Mouse (Mus musculus) adrenal gland, adult (tissue): ENCODE data around the gene Sh2b1.

Experiments
- DNase-seq, 2 experiments: peaks; one replicate each; pipeline ENCODE4 v3.0.0; 2022 to 2023; ENCODE audit warnings: low spot score in 1 of 2; ENCODE audit not compliant: inconsistent age in 2 of 2

Gene Sh2b1

DNA sequence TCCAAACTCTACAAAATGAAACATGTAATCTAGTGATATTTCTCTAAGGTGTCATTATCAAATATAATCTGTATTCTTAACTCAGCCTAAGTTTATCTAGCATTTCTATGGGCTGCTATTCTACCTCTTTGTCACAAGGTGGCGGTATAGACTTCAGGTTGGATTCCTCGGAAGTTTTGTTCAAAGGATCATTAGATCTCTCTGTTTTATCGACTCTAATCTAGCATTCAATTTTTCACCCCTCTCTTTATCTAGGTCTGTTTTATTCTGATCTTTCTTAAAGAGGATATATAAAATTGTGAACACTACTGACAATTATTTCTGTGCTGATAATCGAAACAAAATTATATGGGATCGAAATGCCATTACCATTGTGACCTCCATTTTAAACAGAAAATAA lies 6.5 kb upstream of the Sh2b1 start:
- DNase-seq: no peak

DNA sequence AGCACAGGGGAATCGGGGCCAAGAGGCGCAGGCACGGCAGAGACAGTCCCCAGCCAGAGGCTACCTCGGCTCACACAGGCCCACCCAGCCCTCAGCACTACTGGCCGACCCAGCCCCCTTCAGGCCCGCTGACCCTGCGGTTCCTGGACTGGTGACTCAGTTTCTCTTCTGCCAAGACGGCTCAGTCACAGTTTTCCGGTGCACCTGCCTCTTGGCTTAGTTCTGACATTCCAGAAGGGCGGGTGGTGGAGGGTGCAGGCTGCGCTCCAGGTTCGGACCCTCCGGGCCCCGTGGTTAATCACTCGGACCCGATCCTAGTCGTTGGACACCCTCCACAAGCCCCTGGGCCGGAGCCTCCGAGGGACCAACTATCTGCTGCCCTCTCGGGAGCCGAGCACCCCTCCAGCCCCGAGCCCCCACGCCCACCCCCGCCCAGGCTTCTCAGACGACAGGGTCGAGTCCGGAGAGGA lies 703 bp downstream of the Sh2b1 start:
- DNase-seq: peak; percentile 62 to 80

DNA sequence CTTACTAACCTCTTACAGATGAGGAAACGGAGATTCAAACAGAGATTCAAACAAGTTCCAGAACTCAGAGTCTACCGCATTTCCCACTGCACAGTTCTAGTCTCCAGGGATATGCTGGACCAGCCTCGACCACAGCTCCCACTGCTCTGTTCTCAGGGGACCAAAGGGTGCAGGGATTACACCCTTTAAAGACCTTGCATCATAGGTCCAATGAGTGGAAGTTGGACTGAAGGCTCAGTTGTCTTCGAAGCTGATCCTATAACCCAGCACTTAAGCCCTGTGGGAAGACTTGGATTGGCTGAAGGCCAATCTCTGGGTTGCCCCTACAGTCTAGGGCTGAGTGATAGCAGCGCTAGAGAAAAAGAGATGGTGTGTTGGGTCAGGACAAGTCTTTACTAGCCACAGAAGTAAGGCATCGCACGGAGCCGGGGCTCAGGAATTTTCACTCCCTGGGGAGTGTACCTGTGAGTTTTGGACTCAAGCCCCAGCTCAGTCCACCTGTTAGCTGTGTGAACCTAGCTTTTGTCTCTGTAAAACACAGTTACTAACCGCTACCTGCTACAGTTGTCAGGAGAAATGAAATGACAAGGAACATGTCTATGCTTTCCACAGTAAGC lies 1.6 kb downstream of the Sh2b1 start:
- DNase-seq: no peak

DNA sequence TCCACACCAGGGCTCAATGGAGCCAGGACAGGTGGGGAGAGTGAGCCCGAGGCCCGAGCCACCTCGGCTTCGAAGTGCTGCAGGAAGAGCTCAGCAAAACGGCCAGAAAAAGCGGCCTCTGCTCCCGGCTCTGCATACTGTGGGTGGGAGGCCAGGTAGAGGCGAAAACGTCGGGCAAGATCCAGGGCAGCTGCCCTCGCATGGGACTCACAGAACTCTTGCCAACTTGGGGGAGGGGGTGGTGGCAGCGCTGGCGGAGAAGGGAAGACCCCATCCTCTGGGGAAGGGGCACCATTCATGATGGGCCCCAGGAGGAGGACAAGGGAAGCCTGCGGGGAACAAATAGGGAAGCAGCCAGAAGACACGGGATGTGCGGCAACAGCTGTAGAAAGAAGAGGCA lies 2.5 kb downstream of the Sh2b1 start:
- DNase-seq: no peak

DNA sequence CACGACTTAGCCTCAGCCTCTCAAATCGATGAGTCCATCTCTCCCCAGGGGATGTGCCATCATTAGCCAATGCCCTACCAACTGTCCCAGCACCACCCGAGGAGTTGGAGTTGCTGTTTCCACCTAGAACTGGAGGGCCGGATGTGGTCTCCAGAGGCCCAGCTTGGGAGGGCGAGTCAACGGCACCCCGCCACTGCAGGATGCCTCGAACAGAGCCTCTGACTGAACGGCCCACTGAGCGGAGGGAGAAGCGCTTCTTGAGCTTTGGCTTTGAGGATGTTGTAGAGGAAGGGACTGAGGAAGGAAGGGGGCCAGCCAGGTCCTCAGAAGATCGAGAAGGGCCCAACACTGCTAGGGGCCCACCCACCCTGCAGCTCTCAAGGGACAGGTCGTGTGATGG lies 2.9 kb downstream of the Sh2b1 start:
- DNase-seq: no peak

DNA sequence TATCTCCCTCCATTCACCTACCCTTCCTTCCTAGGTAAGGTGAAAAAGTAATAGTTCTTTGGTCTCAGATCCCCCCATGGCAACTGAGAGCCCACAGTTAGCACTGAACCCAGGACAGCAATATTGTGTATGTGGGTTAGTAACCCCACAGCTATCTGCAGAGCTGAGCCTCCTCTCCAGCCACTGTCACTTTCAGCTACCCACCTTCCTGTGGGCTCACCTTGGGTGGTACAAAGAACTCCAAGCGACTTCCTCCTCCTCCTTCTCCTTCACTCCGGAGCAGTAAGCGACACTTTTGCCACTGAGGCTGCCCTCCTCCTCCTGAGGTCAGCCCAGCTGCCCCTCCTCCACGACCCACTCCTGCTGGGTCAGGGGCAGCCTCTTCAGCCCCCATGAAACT lies 3.4 kb downstream of the Sh2b1 start:
- no peak for DNase-seq

DNA sequence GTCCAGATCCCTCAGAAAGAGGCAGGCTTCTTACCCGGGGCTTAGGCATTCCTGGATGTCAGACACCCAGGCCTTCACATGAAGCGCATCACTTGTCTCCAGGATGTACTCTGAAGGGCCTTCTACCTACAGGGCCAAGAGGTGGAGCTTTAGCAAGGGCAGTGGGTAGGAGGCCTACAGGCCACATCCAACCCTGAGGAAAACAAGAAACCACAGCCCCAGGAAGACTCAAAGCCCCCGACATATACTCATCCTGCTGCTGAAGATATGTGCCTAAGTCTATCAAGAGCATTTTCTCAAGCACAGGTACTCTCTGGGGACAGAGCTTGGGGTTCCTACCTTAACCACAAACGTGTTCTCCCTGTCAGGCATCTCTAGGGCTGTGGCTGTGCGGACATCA lies 3.9 kb downstream of the Sh2b1 start:
- no peak for DNase-seq

DNA sequence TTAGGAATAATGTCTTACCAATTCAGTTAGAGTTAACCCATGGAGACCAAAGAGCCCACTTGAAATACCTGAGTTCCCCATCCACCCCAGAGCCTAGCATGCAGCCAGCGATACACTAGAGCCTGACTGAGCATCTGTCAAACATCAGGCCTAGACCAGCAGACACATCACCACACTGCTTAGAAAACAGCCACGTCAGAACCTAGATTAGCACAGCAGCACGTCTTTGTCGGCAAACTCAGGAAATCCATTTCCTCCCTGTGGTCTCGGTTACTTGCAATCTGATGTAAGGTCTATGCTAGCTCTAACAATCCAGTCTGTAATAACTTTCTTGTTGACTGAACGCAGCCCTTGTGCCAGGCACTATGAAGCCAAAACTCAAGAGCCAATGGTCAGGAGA lies 5.1 kb downstream of the Sh2b1 start:
- DNase-seq: no peak

DNA sequence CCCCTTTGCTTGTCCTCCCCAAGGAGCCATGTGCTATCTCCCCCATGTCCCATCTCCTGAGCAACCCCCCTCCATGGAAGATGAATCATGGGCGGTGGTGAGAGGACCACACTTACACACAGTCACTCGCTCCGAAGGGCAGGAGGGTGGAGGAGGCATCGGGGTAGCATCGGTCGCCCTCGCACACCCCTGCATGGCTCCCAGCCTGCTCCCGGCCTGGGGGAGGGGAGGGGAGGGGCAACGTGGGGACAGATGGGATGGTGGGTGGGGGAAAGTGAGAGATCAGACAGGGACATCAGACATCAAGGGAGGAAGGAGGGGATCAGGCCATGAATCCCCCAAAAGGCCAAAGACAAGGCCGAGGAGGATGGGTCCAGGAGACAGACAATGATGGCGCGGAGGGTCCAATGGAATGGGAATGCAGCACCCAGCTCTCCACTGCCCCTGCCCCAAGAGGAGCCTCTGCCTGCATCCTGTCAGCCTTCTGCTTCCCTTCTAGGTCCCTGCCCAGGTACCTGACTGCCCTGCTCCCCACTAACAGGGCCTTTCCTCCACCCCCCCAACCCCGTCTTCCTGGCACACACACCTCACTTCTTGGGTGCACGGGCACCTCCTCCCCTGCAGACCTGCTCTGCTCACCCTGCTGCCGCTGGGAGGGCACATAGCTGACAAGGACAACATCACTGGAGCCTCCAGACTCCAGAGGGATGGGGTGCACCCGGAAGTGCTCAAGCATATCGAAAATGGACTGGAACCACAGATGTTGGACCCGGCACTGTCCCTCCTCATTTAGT lies 7.2 kb downstream of the Sh2b1 start:
- DNase-seq: no peak

DNA sequence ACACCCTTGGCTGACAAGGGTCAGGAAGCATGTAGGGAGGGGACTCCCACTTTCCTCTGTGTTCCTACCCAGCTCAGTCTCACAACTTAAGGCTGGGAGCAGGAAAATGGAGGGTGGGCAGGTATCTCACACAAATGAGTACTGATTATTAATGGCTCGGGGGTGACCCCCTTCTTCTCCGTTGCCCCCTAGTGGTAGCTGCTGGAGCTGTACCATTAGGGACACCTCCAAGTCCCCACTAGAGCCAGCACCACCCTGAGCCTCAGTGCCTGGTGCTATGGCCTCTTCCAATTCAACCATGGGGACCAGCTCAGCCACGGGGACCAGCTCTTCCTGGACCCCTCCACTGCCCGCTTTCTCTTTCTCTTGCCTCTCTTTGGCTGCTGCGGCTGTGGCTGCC lies 8.0 kb downstream of the Sh2b1 start:
- DNase-seq: peak; percentile 57 to 82

DNA sequence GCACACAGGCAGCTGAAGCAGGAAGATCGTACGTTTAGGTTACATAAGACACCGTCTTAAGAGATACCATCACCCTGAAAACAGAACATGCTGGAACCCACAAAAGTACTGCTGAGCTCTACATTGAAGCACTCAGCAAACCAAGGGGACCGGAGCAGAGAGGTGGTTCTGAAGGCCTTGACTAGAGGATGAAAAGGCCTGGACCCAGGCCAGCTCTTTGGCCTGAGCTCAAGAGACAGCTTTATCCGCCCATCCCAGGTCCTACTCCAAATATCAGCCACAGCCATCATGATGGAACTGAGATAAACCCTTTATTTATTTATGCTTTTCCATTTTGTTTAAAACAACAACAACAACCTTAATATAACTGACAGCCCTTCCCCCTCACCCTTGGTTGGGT lies 8.5 kb downstream of the Sh2b1 start:
- peak; percentile 60 to 72 for DNase-seq

DNA sequence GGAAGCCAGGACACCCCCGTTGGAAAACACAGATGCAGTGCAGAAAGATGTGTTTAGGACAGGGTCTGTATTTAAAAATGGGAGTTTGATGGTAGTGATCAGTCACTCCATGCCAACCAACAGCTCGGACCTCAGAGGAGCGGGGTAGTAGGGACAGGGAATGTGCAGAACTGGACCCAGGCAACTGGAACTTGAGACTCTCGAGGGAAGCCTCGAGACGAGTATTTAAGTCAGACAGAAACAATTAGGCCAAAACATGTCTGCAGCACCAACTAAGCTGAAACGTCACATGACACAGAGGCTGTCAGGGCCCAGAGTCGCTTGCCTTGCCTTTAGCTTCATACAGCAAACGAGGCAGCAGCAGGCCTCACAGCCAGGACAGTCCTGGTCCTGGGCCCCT lies 9.1 kb downstream of the Sh2b1 start:
- DNase-seq: peak in 1 of 2 experiments; percentile 51

DNA sequence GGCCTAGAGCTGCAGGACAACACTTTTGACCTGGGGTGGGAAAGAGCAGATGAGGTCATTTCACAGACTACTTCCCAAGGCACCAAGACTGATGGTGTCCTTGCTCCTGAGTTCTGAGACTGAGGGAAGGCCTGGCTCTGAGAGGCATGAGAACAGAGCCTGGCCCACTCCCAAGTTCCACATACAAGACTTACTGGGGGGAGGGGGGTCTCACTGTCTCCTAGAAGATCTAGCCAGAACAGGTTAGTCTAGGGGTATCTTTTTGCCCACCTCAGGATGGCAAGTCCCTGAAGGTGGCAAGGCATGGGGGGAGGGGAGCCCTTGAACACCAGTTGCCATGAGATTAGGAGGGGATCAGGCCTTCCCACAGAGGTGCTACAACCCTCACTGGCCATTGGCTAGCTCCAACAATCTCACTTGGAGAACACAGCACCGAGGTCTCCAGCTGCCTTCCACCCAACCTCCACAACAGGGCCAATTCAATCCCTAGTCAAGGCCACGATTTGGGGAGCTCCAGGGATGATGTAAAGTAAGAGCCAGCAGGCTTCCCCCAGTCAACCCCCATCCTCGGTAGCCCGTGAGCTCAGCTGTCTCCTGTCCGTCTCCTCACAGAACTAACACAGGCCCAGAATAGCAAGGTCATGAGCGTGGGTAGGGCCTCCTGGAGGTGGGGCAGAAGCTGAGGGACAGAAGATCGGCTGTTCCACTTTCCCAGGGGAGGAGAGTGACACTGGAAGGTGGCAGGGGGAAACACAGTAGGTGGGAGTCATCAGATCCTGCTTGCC lies 9.8 kb downstream of the Sh2b1 start:
- DNase-seq: peak; percentile 73 to 84

DNA sequence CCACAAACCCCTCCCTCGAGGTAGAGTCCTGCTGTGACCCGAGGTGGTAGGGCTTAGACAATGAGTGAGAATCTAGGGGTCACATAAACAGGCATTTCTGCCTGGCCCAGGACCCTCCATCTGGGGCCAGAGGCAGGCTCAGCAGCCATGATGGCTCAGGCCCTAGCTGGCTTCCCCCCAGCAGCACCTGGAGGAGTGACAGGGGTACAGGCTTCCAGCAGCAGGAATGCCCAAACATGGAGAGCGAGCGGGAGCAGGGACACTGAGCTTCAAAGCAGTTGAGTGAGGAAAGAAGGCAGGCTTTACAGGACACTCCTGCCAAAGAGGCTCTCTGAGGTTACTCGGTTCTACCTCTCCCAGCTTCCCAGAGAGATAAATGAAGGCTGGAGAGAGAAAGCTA lies 10.4 kb downstream of the Sh2b1 start:
- no peak for DNase-seq

DNA sequence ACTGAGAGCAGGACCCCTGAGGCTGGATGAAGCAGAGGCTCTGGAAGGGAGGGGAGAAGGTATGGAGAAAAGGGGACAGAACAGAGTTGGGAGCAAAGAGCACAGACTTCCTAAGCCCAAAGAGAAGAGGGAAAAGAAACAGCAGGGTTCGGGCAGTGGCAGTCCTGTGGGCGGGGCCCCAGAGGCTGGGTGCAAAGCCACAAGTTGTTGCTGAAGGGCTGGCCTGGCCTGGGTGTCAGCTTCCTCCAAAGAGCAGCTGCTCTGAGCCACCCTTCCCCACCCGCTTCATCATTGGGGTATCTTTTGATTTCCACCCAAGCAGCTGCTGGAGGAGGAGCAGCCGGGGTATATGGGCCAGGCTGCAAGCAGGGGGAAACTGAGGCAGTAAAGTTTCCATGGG lies 11.1 kb downstream of the Sh2b1 start:
- no peak for DNase-seq

DNA sequence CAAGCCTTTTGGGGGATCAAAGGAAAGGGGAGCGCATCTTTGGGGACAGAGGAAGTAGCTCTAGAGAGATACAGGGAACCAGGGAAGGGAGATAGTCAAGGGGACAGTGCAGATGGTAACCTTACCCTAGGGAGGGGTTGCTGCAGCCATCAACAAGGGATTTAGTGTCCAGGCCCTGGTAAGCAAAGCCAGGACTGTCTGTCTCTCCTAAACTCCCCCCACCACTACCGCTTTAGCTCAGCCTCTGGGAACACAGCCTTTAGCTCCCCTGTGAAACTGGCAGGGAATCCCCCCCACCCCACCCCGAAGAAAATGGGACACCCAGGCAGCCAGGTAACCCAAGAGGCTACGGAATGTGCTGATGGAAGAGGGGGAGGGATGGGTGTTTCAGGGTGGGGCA lies 11.7 kb downstream of the Sh2b1 start:
- DNase-seq: no peak

DNA sequence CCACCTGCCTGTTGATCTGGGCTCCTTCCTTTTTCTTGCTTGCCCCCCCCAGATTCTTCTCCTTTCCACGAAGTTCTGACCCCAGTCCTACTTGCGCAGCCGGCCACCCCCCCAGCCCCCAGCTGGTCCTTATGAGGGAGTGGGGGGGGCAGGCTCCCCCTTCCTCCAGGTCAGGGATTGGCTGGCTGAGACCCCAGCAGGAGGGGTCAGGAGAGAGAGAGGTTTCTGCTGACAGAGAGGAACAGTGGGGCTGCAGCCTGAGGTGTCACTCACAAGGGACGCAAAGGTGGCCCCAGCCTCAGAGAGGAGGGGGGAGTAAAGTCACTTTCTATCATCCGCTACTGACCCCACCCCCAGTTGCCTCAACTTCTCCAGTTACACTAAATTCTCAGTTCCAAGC lies 12.2 kb downstream of the Sh2b1 start, which contains the start of gene Atp2a1:
Gene Atp2a1 (minus strand): TSS at position 105 of the 400 bp plus-strand sequence.
- no peak for DNase-seq

DNA sequence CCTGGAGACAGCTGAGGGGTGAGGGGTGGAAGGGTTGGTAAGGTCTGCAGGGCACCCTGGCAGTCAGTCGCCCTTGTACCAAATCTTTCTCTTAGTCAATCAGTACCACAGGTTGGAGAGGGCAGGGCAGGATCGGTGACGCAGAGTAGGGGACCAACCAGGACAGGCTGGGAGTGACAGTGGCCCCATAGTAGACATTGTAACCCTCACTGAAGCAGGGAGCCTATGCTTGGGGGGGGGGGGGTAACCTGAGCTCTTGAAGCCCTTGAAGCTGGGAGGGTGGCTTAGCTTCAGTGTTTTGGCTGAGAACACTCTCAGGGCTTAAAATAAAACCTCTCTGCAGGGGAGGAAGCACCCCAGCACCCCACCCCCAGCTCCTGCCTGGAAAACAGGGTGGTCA lies 13.6 kb downstream of the Sh2b1 start:
- no peak for DNase-seq

DNA sequence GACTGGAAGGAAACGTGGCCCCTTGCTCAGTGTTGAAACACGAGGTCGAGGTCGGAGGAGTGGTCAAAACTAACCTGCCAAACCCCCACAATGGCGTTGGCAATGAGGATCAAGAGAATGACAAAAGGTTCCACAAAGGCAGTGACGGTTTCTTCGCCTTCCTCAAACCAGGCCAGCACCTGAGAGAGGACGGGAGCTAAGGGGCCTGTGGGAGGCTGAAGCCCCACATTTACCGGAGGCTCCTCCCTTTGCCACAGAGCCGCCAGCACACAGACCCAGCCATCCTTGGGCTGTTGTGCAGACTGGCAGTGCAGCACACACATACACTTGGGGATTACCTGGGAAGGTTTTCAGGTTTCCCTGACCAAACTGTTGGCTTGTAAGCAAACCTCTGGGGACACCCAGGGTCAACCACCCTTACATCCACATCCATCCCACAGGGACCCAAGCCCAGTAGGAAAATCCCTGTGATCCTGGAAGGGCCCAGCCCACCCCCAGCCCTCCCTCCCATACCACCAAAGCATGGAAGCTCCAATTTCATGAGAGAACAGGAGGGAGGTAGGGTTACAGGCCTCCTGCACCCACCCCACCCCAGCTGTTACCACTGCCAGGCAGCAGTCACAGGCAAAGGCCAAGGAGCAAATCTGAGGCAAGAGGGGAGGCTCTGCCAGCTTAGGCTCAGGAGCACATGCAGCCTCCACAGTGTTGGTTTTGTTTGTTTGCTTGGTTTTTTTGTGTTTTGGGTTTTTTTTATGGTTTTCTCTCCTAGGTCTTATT lies 14.4 kb downstream of the Sh2b1 start:
- DNase-seq: no peak

DNA sequence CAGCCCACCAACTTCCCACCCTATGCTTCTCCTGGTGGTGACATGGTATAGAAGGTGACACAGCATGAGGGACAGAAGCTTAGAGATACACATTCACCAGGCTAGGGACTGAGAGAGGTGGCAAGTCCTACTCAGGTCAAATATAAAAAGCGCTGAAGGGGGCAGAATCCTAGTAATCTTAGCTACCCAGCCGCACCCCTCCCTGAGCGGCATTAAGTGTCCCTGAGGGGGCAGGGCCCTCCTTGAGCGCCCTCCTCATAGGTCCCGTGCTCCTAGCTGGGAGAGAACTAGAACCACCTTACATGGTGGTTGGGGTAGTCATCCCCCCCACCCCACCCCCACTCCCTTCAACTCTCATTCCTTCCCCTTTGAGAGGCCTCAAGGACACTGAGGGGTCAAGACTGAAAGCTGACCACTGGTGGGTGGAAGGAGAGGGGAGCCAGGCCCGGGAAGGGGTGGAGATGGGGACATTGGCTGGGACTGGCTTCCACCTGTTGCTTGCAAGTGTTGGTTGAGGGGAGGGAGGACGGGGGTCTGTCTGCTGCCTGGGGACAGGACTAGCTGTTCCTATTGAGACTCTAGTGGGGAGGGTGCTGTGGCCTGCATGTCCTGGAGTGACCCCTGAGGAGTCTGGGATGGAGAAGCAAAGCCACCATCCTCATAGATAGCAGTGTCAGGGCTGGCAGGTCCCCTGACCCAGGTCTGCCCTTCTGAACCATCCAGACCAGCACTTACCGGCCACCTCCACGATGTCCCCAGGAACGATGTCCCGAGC lies 16.2 kb downstream of the Sh2b1 start:
- no peak for DNase-seq
